In the genomic region with DNA sequence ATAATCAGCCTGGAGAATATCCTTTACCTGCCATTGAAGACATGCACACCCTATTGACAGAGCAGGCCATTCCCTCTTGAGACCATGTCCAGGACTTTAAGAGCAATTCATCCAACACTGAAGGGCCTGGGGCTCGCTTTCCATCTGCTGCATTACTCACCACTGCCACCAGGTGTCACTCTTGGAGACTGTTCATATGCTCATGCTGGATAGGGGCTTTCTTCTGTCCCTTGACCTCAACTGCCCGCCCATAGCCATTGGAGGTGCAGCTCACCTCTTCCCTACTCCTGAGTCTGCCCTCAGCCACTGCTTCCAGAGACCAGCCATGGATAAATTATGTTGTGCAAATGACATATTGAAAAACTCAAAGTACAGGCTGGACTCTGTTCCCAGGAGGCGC, we compare ENCODE assay signal across 8 mouse cellular contexts.
DNase-seq lines count a peak whose midpoint lies in the region; ATAC-seq lines count a peak whose summit lies in the region.

No protein-coding gene starts in this region.

- peak; percentile 54 to 59 for DNase-seq in frontal cortex, postnatal 25 days (ENCODE audit: low spot score in 2 of 2)
- peak; percentile 40 for DNase-seq in 416B (ENCODE audit: low read depth)
- peak; percentile 31 for DNase-seq in adrenal gland, adult 2 months
- peak; percentile 83 for DNase-seq in embryo, embryonic 10.5 days (ENCODE audit: low spot score)
- peak; percentile 43 for DNase-seq in kidney, adult 9 months
- DNase-seq in lung, postnatal 10 days = peak; percentile 60
- peak; percentile 26 to 63 for DNase-seq in spleen, postnatal 10 days (ENCODE audit: low spot score in 2 of 2)

- ATAC-seq in frontal cortex, adult (ENCODE audit: low TSS enrichment) = no peak

Comparison
In these comparisons a context has a peak if more than half of its experiments do, and no peak if none do; other contexts are left out.
1. DNase-seq: peak in every context shown above with its lines; median percentile 83 in embryo, embryonic 10.5 days; 60 in lung, postnatal 10 days; 56 in frontal cortex, postnatal 25 days; 44 in spleen, postnatal 10 days; 43 in kidney, adult 9 months; 40 in 416B; 31 in adrenal gland, adult 2 months.